Mouse (Mus musculus) ES-E14 (cell line): ENCODE results near the gene 1700069L16Rik. TPM values are rescaled to one million over a fixed set of nuclear protein-coding genes. Genes with fewer than 3 reads are reported as not detected.

Source experiments
- DNase-seq: peaks from one replicate; pipeline ENCODE4 v3.0.0-alpha.2; 2013; ENCODE audit warnings: low read depth, low spot score
- H3K27ac ChIP-seq: 2 replicates; pipeline ENCODE4 v1.5.1; 2012; ENCODE audit warnings: low read depth, mild to moderate bottlenecking, low read length, moderate library complexity, mixed read lengths; ENCODE audit not compliant: poor library complexity, insufficient read depth, severe bottlenecking
- H3K36me3 ChIP-seq: 2 replicates; pipeline ENCODE4 v1.6.1; 2012; ENCODE audit warnings: mild to moderate bottlenecking, low read length, moderate library complexity, mixed read lengths; ENCODE audit not compliant: control insufficient read depth, poor library complexity, insufficient read depth, severe bottlenecking
- H3K4me1 ChIP-seq, 2 experiments: fragments of 150-350 bp in 1 of 2; sonication (generic) in 1 of 2; 2 replicates each; pipeline ENCODE4 v1.6.1; 2012; ENCODE audit warnings: low read length in 2 of 2, mild to moderate bottlenecking in 1 of 2, mixed read lengths in 1 of 2; ENCODE audit not compliant: control insufficient read depth in 2 of 2, insufficient read depth in 2 of 2, poor library complexity in 1 of 2
- H3K4me3 ChIP-seq, 2 experiments: fragments of 150-350 bp in 1 of 2; sonication (generic) in 1 of 2; 2 replicates each; pipeline ENCODE4 v1.5.1; 2012; ENCODE audit warnings: low read length in 2 of 2, low read depth in 1 of 2, mild to moderate bottlenecking in 1 of 2, mixed read lengths in 1 of 2; ENCODE audit not compliant: insufficient read depth in 1 of 2, poor library complexity in 1 of 2, severe bottlenecking in 1 of 2
- H3K9ac ChIP-seq: 2 replicates; pipeline ENCODE4 v1.6.1; 2012; ENCODE audit warnings: low read depth, mild to moderate bottlenecking, low read length, mixed read lengths; ENCODE audit not compliant: poor library complexity, insufficient read depth, severe bottlenecking
- H3K9me3 ChIP-seq: fragments of 150-350 bp; sonication (generic); 2 replicates; pipeline ENCODE4 v1.6.1; 2012; ENCODE audit warnings: low read depth, mild to moderate bottlenecking, low read length; ENCODE audit not compliant: control insufficient read depth, insufficient read depth
- CHD2 ChIP-seq: IDR thresholded peaks from 2 replicates; pipeline ENCODE4 v1.6.1; 2014; ENCODE audit warnings: mild to moderate bottlenecking, low read depth, low read length, inconsistent platforms
- HCFC1 ChIP-seq: IDR thresholded peaks from 2 replicates; pipeline ENCODE4 v1.6.1; 2012; ENCODE audit warnings: low read length, inconsistent platforms, borderline replicate concordance; ENCODE audit not compliant: insufficient read depth
- MAFK ChIP-seq: IDR thresholded peaks from 2 replicates; pipeline ENCODE4 v1.6.1; 2014; ENCODE audit warnings: mild to moderate bottlenecking, low read depth, low read length, inconsistent platforms; ENCODE audit not compliant: insufficient read depth
- ZC3H11A ChIP-seq: IDR thresholded peaks from 2 replicates; pipeline ENCODE4 v1.6.1; 2012; ENCODE audit warnings: low read depth, mild to moderate bottlenecking, inconsistent platforms, low read length, borderline replicate concordance
- ZNF384 ChIP-seq: IDR thresholded peaks from 2 replicates; pipeline ENCODE4 v1.6.1; 2012; ENCODE audit warnings: low read depth, low read length, inconsistent platforms
- in situ Hi-C, 2 experiments: fragments of 600-800 bp; cut with MboI; formaldehyde crosslinking; loops; one replicate each; pipeline ENCODE4 v1.15.1; 2025; ENCODE audit warnings: low sequenced_read_pairs in 2 of 2, inconsistent platforms in 1 of 2; ENCODE audit not compliant: unreplicated experiment in 2 of 2
- total RNA-seq: library from RNA; depleted of rRNA; stranded (reverse); fragments of 300-350 nt; gene quantifications from 2 replicates; pipeline ENCODE4 v1.2.3, GENCODE M21; 2012

1700069L16Rik gene
- total RNA-seq, 1 experiment, result not detected

GRCm38 (mm10) chr5:113700388-113701023, 24.1 kb downstream of the 1700069L16Rik start:
- Histone ChIP-seq H3K36me3 (no peaks in the 10 kb centered on the region), H3K4me1 (peaks cover 4 to 16% of the 10 kb centered on the region in 2 experiments; a peak in 3 of 4 replicates), H3K9me3 (no peaks in the 10 kb centered on the region), H3K9ac (no peak overlapping the region), H3K27ac (no peak overlapping the region), H3K4me3 (no peak overlapping the region)
- TF ChIP-seq CHD2 (no peak), HCFC1 (no peak), ZNF384 (no peak), ZC3H11A (no peak), MAFK (no peak)
- in situ Hi-C loops, result no loop called here
- no peak for DNase-seq

- Histone ChIP-seq H3K4me3 (no peak overlapping the region), H3K27ac (no peak overlapping the region)
- DNase-seq, result no peak
Measured at GRCm38 (mm10) chr5:113694415-113694814, 30.2 kb downstream of the 1700069L16Rik start.

GRCm38 (mm10) chr5:113694000-113694399, 30.6 kb downstream of the 1700069L16Rik start:
- Histone ChIP-seq H3K4me3 (no peak overlapping the region), H3K9me3 (no peaks in the 10 kb centered on the region), H3K4me1 (peaks cover 7 to 21% of the 10 kb centered on the region in 2 experiments; a peak in 3 of 4 replicates), H3K36me3 (no peaks in the 10 kb centered on the region), H3K27ac (no peak overlapping the region), H3K9ac (no peak overlapping the region)
- no peak for DNase-seq
- in situ Hi-C loops, result no loop called here
- no peak for TF ChIP-seq CHD2
- TF ChIP-seq ZNF384, result no peak
- TF ChIP-seq MAFK, result no peak
- TF ChIP-seq ZC3H11A, result no peak
- no peak for TF ChIP-seq HCFC1

More at GRCm38 (mm10) chr5:113694415-113694814, 30.2 kb downstream of the 1700069L16Rik start:
- no peak for TF ChIP-seq ZC3H11A
- no peak for TF ChIP-seq HCFC1
- no peak for TF ChIP-seq MAFK
- TF ChIP-seq ZNF384, result no peak
- TF ChIP-seq CHD2, result no peak
- Histone ChIP-seq H3K4me1 (peaks cover 7 to 21% of the 10 kb centered on the region in 2 experiments; a peak in 3 of 4 replicates), H3K9me3 (no peaks in the 10 kb centered on the region), H3K9ac (no peak overlapping the region), H3K36me3 (no peaks in the 10 kb centered on the region)
- in situ Hi-C loops, result no loop called here

- Histone ChIP-seq H3K4me1 (peaks cover 7 to 21% of the 10 kb centered on the region in 2 experiments; a peak in 3 of 4 replicates), H3K4me3 (no peak overlapping the region), H3K27ac (no peak overlapping the region), H3K9me3 (no peaks in the 10 kb centered on the region), H3K36me3 (no peaks in the 10 kb centered on the region), H3K9ac (no peak overlapping the region)
- TF ChIP-seq CHD2 (no peak), MAFK (no peak), ZNF384 (no peak), ZC3H11A (no peak), HCFC1 (no peak)
- peak; percentile 70 for DNase-seq
- in situ Hi-C loops, result no loop called here
Measured at GRCm38 (mm10) chr5:113693196-113693755, 31.3 kb downstream of the 1700069L16Rik start.
